Mouse (Mus musculus) ovary, postnatal 14 days (tissue): ENCODE measurements at regions not wholly inside any gene's neighbourhood (a gene's known extent, or its start where the extent isn't known, plus 50 kb on each side); places are given as distances from the start of the nearest gene placed in this dataset.

Source experiments
- DNase-seq: peaks from one replicate; pipeline ENCODE4 v3.0.0; 2022; ENCODE audit warnings: low spot score

GRCm38 (mm10) chr12:31130434-31130833, 56.8 kb downstream of the Fam110c start:
- no peak for DNase-seq

GRCm38 (mm10) chr12:31134465-31134992, 60.9 kb downstream of the Fam110c start:
- DNase-seq = no peak

GRCm38 (mm10) chr12:31136364-31136763, 62.7 kb downstream of the Fam110c start:
- DNase-seq = no peak

GRCm38 (mm10) chr12:31136911-31137310, 63.2 kb downstream of the Fam110c start:
- DNase-seq = no peak

GRCm38 (mm10) chr12:31137431-31137830, 63.8 kb downstream of the Fam110c start:
- DNase-seq = no peak

- no peak for DNase-seq
Measured at GRCm38 (mm10) chr12:31139853-31140252, 66.2 kb downstream of the Fam110c start.

- no peak for DNase-seq
Measured at GRCm38 (mm10) chr12:31143266-31143665, 69.6 kb downstream of the Fam110c start.

GRCm38 (mm10) chr12:31145032-31145781, 71.5 kb downstream of the Fam110c start:
- no peak for DNase-seq

GRCm38 (mm10) chr12:31148417-31149356, 75.0 kb downstream of the Fam110c start:
- DNase-seq = no peak

- DNase-seq = no peak
Measured at GRCm38 (mm10) chr12:31153720-31154119, 80.1 kb downstream of the Fam110c start.

GRCm38 (mm10) chr12:31154608-31155011, 80.9 kb downstream of the Fam110c start:
- no peak for DNase-seq

GRCm38 (mm10) chr12:31156154-31156720, 82.6 kb downstream of the Fam110c start:
- DNase-seq = no peak

GRCm38 (mm10) chr12:31157453-31157852, 83.1 kb upstream of the Gm6993 start:
- no peak for DNase-seq

GRCm38 (mm10) chr12:31157890-31158289, 82.7 kb upstream of the Gm6993 start:
- no peak for DNase-seq

GRCm38 (mm10) chr12:31158885-31159284, 81.7 kb upstream of the Gm6993 start:
- no peak for DNase-seq

- DNase-seq = no peak
Measured at GRCm38 (mm10) chr12:31159378-31159777, 81.2 kb upstream of the Gm6993 start.

GRCm38 (mm10) chr12:31168221-31168890, 72.2 kb upstream of the Gm6993 start:
- peak; percentile 54 for DNase-seq

GRCm38 (mm10) chr12:31170111-31170510, 70.5 kb upstream of the Gm6993 start:
- DNase-seq = no peak

- DNase-seq = no peak
Measured at GRCm38 (mm10) chr12:31170546-31171160, 69.9 kb upstream of the Gm6993 start.

GRCm38 (mm10) chr12:31171992-31172391, 68.6 kb upstream of the Gm6993 start:
- no peak for DNase-seq
